Mouse (Mus musculus) cerebellum, postnatal 14 days (tissue): ENCODE results near the gene Gm17545.

ENCODE experiments used
- DNase-seq, 2 experiments: peaks; one replicate each; pipeline ENCODE4 v3.0.0; 2021; ENCODE audit warnings: mixed read lengths in 2 of 2

The Gm17545 gene

DNA sequence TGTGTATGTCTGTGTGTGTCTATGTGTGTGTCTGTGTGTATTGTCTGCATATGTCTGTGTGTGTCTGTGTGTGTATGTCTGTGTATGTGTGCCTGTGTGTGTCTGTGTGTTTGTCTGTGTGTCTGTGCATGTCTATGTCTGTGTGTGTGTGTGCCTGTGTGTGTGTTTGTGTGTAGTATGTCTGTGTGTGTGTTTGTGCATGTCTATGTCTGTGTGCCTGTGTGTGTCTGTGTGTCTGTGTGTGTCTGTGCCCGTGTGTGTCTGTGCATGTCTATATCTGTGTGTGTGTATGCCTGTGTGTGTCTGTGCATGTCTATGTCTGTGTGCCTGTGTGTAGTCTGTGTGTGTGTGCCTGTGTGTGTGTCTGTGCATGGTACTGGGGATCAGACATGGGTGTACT is 9.0 kb upstream of the Gm17545 start:
- DNase-seq: no peak

DNA sequence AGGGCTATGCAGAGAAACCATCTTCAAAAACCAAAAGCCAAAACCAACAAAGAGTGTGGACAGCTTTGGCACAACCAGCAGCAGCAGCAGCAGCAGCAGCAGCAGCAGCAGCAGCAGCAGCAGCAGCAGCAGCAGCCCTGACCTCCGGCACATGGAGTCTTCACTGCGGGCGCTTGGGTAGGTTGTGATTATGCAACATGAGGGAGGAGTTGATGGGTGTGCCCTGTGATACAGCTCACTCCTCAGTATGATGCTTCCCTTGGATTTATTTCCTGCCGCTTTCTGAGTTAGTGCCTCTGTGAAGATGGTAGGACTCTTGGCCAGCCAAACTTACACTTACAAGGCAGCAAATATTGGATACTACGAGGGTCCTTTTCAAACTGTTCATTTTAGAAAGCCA is 6.9 kb upstream of the Gm17545 start:
- DNase-seq: no peak

DNA sequence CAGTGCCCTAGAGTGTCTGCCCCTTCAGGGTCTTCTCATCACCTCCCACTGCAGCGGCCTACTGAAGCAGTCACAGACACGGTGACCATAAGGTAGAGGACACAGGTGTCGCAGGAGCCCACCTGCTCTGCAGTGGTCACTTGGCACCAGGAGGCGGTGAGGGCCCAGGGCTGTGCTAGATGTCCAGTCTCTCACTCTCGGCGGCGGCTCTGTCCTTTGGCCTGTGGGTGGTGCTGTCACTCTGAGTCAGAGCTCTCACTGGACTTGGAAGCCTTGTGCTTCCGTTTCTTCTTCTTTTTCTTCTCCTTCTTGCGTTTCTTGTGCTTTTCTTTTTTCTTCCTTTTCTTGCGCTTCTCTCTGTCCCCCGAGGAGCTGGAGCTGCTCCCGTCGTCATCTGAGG is 5.7 kb upstream of the Gm17545 start:
- DNase-seq: peak in 1 of 2 experiments; percentile 51

DNA sequence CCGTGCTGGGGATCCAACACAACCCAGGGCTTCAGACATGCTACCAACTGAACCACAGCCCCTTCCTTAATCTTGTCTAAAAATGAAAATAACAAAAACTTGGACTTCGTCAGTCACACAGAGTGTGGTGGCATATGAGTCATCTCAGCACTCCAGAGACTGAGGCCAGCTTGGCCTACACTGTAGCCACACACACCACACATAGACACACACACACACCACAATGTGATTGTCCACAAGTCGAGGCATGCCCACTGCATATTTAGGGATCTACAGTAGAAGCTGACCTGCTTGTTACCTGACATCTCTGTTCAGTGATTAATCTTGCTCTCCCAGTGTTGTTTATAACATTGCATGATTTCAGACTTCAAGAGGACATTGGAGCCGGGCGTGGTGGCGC is 4.9 kb upstream of the Gm17545 start:
- no peak for DNase-seq

DNA sequence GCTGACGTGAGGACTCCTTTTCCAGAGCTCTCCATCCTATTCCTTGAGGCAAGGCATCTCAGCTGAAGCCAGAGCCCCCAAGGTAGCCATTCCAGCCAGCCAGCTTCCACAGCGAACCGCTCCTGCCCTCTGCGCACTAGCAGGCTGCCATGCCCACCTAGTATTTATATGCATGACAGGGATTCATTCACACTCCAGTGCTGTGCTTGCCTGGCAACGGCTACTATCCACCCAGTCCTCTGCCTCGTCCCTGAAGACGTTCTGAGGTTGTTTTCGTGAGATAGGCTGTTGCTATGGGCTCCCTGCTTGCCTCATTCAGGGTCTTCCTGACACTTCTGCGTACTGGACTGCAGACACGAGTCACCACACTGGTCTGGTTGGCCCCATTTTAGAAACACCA is 1.4 kb upstream of the Gm17545 start:
- DNase-seq: no peak

DNA sequence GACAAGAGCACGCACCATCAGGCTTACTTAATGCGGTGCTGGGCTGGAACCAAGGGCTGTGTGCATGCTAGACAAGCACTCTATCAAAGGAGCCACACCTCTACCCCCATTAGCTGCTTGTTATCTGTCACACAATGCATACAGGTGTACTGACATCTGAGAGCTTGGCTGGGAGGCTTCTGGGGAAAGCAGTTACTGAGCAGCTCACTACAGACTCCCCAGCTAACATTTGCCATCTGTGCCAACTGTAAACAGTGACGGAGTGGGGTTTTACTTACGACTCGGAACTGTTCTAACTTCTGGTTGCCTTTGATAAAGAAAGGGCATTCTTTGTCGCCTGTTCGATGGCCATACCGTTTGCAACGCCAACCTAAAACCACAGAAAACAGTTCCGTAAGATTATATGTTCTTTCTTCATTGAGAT is 577 bp upstream of the Gm17545 start:
- no peak for DNase-seq

DNA sequence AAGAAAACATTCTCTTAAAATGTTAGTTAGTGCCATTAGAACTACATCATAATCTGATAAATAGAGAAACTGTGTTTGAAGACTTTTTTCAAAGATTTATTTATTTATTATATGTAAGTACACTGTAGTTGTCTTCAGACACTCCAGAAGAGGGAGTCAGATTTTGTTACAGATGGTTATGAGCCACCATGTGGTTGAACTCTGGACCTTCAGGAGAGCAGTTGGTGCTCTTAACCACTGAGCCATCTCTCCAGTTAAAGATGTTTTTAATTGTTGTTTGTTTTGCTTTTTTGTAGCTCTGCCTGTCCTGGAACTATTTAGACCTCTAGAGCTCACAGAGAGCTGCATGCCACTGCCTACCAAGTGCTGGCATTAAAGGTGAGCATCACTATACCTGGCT is 951 bp downstream of the Gm17545 start:
- no peak for DNase-seq

DNA sequence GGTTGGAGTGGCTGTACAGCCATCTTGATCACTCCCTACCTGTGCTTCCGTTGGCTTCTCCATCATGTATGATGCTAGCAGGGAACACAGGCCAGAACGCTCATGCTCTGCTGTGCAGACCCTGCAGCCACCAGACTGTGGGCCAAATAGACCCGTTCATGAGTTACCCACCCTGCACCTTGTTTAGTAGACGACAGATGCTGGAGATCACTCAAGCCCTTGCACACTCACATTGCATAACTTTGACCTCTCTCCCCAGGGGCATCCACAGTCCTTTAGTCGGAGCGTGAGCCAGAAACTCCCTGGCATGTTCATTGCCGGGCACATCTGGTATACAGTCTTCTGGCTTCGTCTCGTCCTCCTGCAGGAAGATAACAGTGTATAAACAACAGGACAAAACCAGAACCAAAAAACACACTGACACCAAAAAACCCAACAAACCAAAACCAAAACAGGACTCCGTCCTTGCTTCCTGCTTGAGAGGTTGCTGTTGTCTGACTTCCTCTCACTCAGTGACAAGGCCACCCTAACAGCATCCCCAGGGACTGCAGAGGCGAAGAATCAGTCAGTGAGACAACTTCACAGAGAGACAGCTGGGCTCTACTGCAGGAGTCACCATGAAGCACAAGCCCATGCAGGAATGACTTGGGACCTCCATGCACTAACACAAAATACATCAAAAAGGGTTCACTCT is 3.2 kb downstream of the Gm17545 start:
- no peak for DNase-seq

DNA sequence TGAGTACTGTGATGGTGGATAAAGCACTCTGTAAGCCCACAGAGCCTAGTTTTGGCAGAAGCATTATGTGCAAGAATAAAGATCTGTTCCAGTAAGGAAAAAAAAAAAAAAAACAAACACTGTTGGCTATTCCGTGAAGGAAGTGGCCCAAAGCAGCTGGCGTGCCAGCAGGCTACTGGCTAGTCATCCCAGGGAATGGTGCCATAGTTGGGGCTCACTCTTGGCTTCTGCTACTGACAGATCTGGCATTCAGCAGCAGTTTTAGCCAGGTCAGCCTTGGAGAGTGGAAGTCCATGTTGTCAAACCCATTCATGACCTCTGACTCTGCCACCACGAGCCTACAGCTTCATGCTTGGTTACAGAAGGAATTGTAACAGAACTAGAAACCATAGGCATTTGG is 7.9 kb downstream of the Gm17545 start:
- peak; percentile 95 to 98 for DNase-seq

DNA sequence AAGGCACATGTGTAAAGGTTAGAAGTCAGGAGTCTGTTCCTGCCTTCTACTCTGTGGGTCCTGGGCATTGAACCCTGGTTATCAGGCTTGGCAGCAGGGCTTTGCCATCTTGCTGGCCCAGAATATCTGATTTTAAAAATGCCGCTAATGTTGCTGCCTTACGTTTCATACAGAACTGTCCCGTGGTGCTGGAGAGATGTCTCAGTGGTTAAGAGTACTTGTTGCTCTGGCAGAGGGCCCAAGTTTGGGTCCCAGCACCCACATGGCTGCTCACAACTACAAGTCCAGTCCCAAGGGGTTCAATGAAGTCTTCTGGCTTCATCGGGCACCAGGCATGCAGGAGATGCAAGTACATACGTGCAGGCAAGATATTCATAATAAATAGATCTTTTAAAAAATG is 12.1 kb downstream of the Gm17545 start:
- peak in 1 of 2 experiments; percentile 31 for DNase-seq

DNA sequence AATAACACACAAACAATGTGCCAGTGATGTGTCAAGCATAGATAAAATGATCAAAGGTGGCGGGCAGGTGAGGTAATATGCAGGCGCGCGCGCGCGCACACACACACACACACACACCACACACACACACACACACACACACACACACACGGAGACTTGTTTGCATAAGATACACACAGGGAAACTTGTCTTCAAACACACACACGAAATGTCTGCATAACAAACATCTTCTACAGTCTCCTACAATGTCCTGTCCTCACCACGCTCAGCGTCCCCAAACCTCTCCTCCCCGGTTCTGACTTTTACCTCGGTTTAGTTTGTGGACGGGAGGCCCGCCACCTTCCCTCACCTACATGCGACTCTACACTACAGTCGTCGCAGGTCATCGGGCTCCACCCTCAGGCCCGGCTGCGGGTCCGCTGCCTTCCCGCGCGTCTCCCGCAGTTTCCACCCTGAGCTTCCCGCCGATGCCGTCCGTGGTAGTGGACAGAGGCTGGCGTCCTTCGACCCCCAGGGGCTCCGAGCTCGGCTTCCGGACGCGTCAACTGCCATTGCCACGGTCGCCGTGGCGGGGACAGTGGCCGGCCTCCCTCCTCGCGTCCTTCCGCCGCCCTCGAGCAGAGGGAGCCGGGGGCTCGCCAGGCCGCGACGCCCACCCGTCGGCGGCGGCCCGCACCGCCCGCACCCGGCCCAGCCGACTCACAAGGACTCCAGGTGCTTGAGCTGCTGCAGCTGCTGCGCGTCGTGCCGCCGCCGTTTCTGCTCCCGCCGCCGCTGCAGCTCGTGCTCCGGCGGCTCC is 13.5 kb downstream of the Gm17545 start:
- peak; percentile 67 to 72 for DNase-seq

DNA sequence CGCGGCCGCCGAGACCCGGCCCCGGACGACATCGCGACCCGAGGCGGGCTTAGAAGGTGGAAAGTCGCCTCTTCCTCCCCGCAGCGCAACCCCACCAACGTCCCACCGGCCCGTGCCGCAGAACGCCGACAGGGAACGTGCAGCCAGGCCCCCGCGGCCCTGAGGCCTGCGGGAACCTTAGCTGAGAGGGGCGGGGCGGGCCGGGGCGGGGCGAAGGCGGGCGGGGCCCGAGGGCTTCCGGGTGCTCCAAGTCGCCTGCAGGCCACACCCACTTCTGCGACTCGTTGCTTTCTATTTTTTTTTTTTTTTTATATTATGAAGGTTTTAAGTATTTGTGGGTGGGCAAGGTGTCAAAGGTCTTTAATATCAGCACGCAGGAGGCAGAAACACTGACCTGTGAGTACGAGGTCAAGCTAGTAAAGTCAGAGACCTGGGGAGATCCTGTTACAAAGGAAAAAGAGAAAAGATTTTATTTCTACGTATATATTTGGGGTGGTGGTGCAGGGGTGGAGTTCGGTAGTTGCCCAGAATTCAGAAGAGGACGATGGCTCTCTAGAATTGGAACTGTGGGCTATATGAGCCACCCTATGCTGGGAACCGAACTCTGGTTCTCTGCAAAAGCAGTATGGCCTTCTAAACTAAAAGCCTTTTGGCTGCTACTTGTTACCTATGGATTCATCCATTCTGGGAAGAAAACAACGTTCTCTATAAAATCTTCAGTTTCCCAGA is 14.2 kb downstream of the Gm17545 start:
- DNase-seq: peak; percentile 73 to 76

DNA sequence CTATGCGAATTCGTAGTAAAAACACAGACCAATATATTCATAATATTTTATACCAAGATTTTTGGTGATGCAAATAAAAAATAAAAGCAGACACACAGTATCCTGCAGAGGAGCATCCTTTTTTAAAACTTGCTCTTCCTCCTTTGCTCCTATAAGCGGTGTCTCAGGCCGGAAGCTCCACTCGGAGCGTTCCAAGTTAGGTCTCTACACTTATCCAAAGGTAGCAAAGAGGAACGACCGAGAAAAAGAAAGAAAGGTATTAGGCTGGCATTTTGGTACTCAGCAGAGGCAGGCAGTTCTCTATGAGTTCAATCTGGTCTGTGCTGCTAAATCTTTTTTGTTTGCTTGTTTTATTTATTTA is 14.8 kb downstream of the Gm17545 start:
- DNase-seq: no peak

DNA sequence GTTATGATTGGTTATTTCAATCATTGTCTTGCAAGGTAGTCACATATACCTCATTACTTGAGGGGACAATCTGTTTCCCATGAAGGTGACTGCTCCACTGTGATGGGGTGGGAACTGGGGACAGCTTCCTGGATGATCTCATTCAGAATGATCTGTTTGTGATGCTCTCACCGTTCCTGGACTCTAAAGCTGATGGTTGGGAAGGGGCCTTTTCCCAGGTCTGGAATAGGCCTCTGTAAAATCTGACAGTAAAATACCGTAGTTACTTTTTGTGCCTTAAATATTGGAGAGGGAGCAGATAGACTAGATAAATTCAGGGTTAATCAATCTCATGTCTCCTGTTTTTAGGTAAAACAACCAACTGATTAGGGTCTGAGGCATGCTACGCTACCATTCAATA is 15.6 kb downstream of the Gm17545 start, which contains the start of gene Rp9:
Gene Rp9 (minus strand): TSS at position 101 of the 400 bp plus-strand sequence.
- DNase-seq: no peak

DNA sequence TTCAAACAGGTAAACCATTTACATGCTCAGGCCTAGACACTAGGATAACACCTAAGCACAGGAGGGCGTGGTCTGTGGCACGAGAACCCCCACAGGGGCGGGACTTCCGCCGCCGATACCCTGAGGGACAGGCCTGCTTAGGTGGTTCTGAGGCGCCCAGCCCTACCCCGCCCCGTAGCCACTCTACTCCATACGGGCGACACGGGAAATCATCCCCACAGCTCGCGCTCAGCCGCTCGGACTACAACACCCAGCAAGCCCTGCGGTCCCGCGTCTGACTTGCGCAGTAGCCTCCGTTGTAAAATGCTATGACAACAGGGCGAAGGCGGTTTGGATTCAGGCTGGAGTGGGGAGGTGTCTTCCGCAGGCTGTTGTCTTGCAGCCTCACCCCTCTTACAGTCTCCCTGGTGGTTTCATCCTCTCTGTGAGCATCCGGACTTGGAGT is 21.4 kb downstream of the Gm17545 start, which contains the start of gene Bbs9:
Gene Bbs9 (plus strand): TSS at position 292 of the 445 bp plus-strand sequence.
- peak; percentile 94 to 96 for DNase-seq

DNA sequence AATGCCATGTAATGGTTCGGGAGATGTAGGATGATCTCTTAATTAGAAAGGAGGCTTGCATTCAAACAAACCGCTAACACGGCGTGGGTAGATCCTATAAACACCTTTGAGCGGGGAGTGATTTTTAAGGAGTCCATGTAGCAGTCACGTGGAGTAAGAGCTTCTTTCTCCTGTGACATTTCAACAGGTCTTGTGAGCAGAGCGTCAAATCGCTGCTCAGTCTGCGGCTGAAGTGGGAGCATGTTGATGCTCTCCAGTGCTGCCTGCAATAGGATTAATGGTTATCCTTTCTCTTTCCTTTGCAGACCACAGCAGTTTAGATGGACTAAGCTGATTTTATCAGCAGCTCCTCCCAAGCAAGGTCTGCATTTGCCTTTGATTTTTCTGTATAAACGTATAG is 22.2 kb downstream of the Gm17545 start:
- DNase-seq: no peak

DNA sequence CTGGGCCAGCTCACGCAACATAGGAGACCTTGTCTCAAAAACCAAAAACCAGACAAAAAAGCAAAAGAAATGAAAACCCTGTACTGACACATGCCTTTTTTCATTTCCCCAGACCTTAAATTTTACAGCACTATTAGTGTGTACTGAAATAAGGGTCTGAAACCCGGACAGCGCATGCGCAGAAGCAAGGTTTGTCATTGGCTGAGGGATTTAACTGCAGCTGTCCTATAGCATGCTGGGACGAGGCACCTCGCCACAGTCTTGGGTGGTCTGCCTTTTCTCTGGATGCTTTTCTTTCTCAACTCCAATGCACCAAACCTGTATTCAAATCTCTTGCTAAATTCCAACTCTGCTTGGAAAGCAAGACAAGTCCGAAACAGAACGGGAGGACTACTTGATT is 24.9 kb downstream of the Gm17545 start:
- DNase-seq: no peak

DNA sequence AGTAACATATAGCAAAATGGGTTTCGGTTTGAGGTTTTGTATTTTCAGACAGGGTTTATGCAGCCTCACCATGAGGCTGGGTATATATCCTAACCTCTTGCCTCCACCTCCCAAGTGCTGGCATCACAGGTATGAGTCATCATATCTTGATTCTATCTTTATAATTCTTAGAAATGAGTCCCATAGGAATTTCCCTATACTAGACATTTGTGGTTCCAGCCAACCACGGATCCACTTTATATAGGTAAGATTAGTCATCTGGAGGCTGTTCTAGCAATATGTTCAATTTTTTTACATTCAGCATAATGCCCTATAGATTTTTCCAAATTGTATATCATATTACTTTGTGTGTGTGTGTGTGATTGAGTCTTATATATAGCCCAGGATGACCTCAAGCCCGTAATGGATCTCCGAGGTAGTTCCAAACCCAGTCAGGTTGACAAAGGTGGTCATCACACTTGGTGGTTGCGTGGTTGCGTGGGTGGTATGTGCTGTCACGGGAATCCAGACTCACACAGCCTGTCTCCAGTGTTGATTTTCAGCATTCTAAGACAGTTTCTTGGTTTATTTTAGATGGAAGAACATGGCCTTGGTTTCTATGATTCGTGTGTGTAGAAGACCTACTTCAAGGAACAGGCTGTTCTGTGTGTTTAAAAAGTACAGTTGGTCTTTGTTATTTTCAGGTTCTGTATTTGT is 29.9 kb downstream of the Gm17545 start:
- DNase-seq: no peak

DNA sequence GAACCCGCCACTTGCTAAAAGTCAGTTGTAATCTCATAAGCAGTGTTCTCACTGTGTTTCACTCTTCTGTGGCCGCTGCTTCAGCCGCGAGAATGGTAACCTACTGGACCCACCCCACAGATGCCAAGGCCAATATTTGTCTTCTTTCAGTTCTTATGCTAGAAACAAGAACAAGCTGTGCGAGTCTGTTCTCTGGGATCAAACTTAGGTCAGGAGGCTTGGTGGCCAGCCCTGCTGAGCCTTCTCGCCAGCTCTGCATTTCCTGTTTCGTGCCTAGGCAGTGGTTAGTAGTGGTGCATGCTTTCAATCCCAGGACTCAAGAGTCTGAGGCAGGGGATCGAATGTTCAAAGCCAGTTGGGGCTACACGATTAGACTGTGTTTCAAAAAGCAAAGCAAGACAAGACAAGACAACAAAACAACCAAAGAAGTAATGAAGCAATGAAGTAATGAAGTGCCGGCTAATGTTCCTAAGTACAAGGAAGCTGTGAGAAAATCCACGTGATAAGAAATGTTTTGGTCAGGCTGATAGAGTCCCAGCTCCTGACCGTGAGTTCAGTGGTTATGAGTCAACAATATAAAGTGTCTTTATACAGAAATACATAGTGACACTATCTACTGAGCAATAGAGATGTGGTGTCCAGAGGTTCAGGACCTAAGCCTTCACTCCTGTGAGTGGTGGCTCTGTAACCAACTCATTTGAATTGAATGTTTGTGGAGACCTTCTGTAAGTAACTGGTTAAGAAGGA is 30.6 kb downstream of the Gm17545 start:
- no peak for DNase-seq

DNA sequence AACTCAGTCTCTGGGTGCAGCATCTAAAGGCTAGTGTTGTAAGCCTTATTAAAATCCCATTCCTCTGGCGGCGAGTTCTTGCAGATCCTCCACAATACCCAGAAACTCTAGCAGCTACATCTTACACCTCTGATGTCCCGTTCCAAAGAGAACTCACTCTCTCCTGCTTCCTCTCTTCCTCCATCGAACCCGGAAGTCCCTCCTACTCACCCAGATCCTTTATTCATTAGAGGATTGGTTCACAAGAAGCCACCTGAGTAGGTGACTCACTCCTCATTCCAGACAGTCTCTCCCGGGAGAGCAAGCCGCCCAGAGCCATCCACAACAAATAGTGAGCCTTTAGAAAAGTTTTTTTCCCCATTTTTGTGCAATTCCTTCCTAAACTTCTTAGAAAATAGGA is 32.1 kb downstream of the Gm17545 start:
- no peak for DNase-seq

DNA sequence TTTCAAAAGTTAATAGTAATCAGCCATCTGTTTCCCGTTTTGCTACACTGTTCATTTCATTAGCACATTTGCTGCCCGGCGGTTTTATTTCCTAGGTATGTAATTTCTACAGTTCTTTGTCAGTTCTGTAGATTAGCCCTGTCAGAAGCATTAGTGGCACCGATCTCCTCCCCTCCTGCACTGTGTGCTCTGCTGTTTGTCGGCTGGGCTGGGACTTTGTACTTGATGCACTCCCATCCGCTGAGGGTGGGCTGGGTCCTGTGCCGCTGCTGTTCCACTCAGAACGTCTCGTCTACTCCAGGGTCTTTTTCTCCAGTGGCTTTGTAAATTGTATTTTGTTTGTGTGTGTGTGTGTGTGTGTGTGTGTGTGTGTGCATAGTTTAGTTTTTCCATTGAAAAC is 34.9 kb downstream of the Gm17545 start:
- no peak for DNase-seq

DNA sequence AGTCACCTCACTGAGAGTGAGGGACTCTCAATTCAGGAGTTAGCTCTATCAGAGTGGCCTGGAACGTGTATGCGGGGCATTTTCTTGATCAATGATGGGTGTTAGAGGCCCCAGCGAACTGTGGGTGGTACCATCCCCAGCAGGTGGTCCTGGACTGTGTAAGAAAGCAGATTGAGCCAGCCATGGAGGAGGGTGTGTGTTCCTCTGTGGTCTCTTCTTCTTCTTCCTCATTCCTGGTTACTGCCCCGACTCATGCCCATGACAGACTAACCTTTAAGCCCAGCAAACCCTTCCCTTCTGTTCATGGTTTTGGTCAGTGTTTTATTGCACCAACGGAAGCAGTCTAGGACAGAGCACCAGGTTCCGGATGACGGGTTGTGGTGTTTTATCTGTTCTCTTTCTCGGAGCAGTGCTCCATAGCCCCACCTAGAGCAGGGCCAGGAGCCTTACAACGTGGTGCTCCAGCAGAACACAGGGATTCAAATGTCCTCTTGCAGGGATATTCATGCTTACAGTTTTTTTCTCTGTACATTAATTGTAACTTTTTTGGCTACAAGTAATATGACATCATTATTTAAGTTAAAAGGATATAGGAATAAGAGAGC is 40.2 kb downstream of the Gm17545 start:
- DNase-seq: no peak
